Mouse (Mus musculus) heart, embryonic 11.5 days (tissue): ENCODE measurements at regions not wholly inside any gene's neighbourhood (a gene's known extent, or its start where the extent isn't known, plus 50 kb on each side); places are given as distances from the start of the nearest gene placed in this dataset.
"Not testable (repeated sequence)": the region's sequence is repeated elsewhere in the genome, so short reads cannot be mapped to it uniquely, and the experiment has no call there.

Experiments used
- ATAC-seq: fragments of 200-750 bp; cut with Nextera tagmentation; replicated peaks from 2 replicates; pipeline ENCODE4 v1.8.0; 2017; ENCODE audit warnings: moderate library complexity; ENCODE audit not compliant: insufficient number of reproducible peaks, low FRiP score, low TSS enrichment
- H3K27ac ChIP-seq: fragments of 300-500 bp; sonication (generic); 2 replicates; pipeline ENCODE4 v1.5.1; 2014; ENCODE audit warnings: mild to moderate bottlenecking, low read depth, low read length
- H3K27me3 ChIP-seq: fragments of 300-500 bp; sonication (generic); 2 replicates; pipeline ENCODE4 v1.6.1; 2014; ENCODE audit warnings: mild to moderate bottlenecking, low read length, mixed read lengths; ENCODE audit not compliant: control insufficient read depth, insufficient read depth
- H3K36me3 ChIP-seq: fragments of 300-500 bp; sonication (generic); 2 replicates; pipeline ENCODE4 v1.6.1; 2014; ENCODE audit warnings: mild to moderate bottlenecking, low read length, moderate library complexity, mixed read lengths; ENCODE audit not compliant: control insufficient read depth, insufficient read depth
- H3K4me1 ChIP-seq: fragments of 300-500 bp; sonication (generic); 2 replicates; pipeline ENCODE4 v1.6.1; 2014; ENCODE audit warnings: low read length; ENCODE audit not compliant: control insufficient read depth, insufficient read depth
- H3K4me2 ChIP-seq: fragments of 300-500 bp; sonication (generic); 2 replicates; pipeline ENCODE4 v1.6.1; 2014; ENCODE audit warnings: mild to moderate bottlenecking, moderate library complexity
- H3K4me3 ChIP-seq: fragments of 300-500 bp; sonication (generic); 2 replicates; pipeline ENCODE4 v1.5.1; 2014; ENCODE audit warnings: low read depth, low read length
- H3K9ac ChIP-seq: fragments of 300-500 bp; sonication (generic); 2 replicates; pipeline ENCODE4 v1.6.1; 2014; ENCODE audit warnings: mild to moderate bottlenecking, low read depth, low read length, moderate library complexity
- H3K9me3 ChIP-seq: fragments of 300-500 bp; sonication (generic); replicated peaks from 2 replicates; pipeline ENCODE4 v1.6.1; 2016; ENCODE audit warnings: low read length; ENCODE audit not compliant: control insufficient read depth
- WGBS: fragments of 180-500 bp; shearing (Covaris S2); extraction: QIAGEN DNeasy Blood & Tissue Kit; methylation state at CpG from one replicate; pipeline ENCODE4 v1.1.7; 2014; ENCODE audit not compliant: insufficient replicate concordance; 5-methylcytosine and 5-hydroxymethylcytosine counted together

DNA sequence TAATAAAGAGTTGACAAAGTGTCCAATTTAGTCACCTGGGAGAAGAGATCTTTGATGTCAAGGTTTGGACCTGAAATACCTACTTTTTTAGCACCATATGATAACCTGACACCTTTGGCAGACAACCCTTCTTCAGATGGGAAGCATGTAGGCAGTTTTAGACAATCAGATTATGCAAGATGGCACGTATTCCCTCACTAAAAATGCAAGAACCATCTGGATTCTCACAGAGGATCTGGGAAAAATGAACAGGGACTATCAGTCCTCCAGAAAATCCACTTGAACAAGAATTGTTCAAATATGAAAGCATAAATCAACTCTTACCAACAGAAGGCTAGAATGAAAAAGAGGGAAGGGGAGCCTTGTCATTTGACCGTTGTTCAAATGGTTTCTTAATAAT, 148.4 kb downstream of the Mat2b start:
- H3K9ac ChIP-seq = no peak overlapping the region
- H3K4me1 ChIP-seq = no peaks in the 10 kb centered on the region
- H3K4me2 ChIP-seq = no peak overlapping the region
- 69% methylated on average over 2 of the region's 2 CpGs for WGBS
- H3K27me3 ChIP-seq = no peaks in the 10 kb centered on the region
- H3K4me3 ChIP-seq = no peak overlapping the region
- no peak overlapping the region for H3K27ac ChIP-seq
- H3K36me3 ChIP-seq = no peaks in the 10 kb centered on the region
- no peak for ATAC-seq
- no peaks in the 10 kb centered on the region for H3K9me3 ChIP-seq

GRCm38 (mm10) chr11:40545537-40545936, 149.5 kb downstream of the Mat2b start:
- ATAC-seq = no peak

DNA sequence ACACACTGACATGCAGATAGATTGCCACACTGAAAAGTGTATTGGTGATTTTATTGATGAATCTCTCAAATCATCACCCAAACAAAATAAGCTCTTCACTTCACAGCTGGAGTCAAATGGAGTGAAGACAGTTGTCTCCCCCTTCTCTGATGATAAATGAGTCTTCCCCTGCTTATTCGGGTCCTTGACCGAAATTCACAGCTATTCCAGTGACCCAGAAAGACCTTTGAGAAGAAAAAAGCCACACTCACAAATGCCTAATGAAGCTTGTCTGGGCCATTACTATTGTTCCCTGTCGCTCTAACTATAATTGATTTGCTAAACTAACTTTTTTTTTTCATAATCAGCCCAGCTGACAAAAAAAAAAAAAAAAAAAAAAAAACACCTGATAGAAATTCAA, 154.8 kb downstream of the Mat2b start:
- Histone ChIP-seq H3K36me3 (no peaks in the 10 kb centered on the region), H3K27ac (no peak overlapping the region), H3K9ac (no peak overlapping the region), H3K4me2 (no peak overlapping the region), H3K4me3 (no peak overlapping the region), H3K9me3 (no peaks in the 10 kb centered on the region), H3K27me3 (no peaks in the 10 kb centered on the region), H3K4me1 (no peaks in the 10 kb centered on the region)
- no peak for ATAC-seq
- 47% methylated on average over 3 of the region's 3 CpGs for WGBS

More at GRCm38 (mm10) chr11:40545537-40545936, 149.5 kb downstream of the Mat2b start:
- Histone ChIP-seq H3K9ac (no peak overlapping the region), H3K36me3 (no peaks in the 10 kb centered on the region), H3K27me3 (no peaks in the 10 kb centered on the region), H3K9me3 (no peaks in the 10 kb centered on the region), H3K4me3 (no peak overlapping the region), H3K27ac (no peak overlapping the region), H3K4me1 (no peaks in the 10 kb centered on the region), H3K4me2 (no peak overlapping the region)
- 71% methylated on average over 1 of the region's 1 CpGs for WGBS

- H3K4me3 ChIP-seq = no peak overlapping the region
- no peaks in the 10 kb centered on the region for H3K9me3 ChIP-seq
- H3K27ac ChIP-seq = no peak overlapping the region
- no peak for ATAC-seq
- no peak overlapping the region for H3K4me2 ChIP-seq
- H3K36me3 ChIP-seq = no peaks in the 10 kb centered on the region
- H3K9ac ChIP-seq = no peak overlapping the region
- no peaks in the 10 kb centered on the region for H3K27me3 ChIP-seq
- 68% methylated on average over 11 of the region's 11 CpGs for WGBS
- no peaks in the 10 kb centered on the region for H3K4me1 ChIP-seq
These were observed 155.2 kb downstream of the Mat2b start for GRCm38 (mm10) chr11:40539776-40540175.

- Histone ChIP-seq H3K4me3 (no peak overlapping the region), H3K4me2 (no peak overlapping the region), H3K27me3 (no peaks in the 10 kb centered on the region), H3K27ac (no peak overlapping the region), H3K36me3 (no peaks in the 10 kb centered on the region), H3K4me1 (no peaks in the 10 kb centered on the region), H3K9ac (no peak overlapping the region), H3K9me3 (no peaks in the 10 kb centered on the region)
- ATAC-seq = no peak
- WGBS = 72% methylated on average over 14 of the region's 14 CpGs
These were observed 158.7 kb downstream of the Mat2b start for GRCm38 (mm10) chr11:40536236-40536765.

DNA sequence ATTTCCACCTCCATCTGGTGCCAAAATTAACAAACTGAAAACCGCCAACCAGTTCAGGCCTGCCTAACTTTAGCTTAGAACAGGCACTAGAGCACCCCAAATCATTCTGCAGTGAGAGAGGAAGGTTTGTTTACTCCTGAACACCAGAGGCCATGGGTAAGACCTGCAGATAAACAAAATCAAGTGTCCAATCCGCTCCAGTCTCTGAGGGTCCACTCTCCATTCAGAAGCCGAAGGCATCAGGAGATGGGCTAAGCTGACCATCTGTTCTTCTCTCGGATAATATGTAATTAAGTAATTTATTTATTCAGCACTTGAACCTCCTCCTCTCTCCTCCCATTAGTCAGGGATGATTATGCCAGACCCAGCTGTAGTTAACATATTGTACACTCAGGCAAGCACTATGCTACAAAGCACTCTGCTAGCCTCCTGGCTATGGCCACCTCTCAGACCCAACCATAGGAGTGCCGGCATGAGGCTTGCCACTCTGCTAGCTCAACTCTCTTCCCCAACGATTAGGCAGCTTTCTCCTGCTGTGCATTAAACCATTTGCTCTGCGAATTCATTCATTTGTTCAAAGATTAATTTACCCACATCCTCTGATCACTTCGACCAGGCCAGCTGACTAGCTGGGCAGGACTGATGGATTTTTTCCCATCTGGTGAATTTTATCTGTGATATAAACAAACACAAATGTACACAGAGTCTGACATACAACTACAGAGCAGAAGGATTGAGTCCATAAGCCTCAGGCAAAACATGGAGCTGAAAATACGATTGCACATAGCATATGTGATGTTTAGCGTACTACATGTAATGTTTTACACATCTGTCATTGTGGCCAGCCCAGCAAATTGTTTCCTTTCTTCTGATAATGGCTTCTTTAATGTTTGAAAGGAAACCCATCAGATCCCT, 184.4 kb downstream of the Mat2b start:
- no peak overlapping the region for H3K9ac ChIP-seq
- no peaks in the 10 kb centered on the region for H3K4me1 ChIP-seq
- no peaks in the 10 kb centered on the region; the same call in 1 of the 2 replicates for H3K9me3 ChIP-seq
- 63% methylated on average over 10 of the region's 10 CpGs for WGBS
- no peak overlapping the region for H3K4me2 ChIP-seq
- no peaks in the 10 kb centered on the region for H3K27me3 ChIP-seq
- no peak for ATAC-seq
- H3K4me3 ChIP-seq = no peak overlapping the region
- H3K36me3 ChIP-seq = no peaks in the 10 kb centered on the region
- H3K27ac ChIP-seq = no peak overlapping the region

- H3K4me3 ChIP-seq = no peak overlapping the region
- H3K36me3 ChIP-seq = no peaks in the 10 kb centered on the region
- H3K9ac ChIP-seq = no peak overlapping the region
- H3K4me2 ChIP-seq = no peak overlapping the region
- no peaks in the 10 kb centered on the region for H3K4me1 ChIP-seq
- no peaks in the 10 kb centered on the region for H3K9me3 ChIP-seq
- 11% methylated on average over 6 of the region's 6 CpGs for WGBS
- H3K27me3 ChIP-seq = no peaks in the 10 kb centered on the region
- H3K27ac ChIP-seq = no peak overlapping the region
- no peak for ATAC-seq
These were observed 203.4 kb downstream of the Mat2b start for GRCm38 (mm10) chr11:40491599-40491998.

DNA sequence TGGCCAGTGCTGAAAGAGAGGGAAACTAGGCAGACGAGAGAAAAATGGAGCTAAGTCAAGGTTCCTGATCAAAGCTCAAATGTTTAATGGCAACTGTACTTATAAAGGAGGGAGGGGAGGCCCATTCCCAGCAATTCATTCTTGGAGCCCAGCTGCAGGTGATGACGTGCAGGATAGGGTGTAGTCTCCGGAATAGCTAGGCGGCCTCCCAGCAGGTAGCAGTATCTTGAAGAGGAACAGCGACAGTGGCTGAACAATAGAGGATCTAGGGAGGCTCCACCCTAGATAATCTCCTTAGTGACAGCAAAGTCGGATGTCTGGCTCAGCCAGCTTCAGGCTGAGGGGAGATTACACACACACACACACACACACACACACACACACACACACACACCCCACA, 216.8 kb downstream of the Mat2b start:
- not testable (repeated sequence) for H3K4me2 ChIP-seq, ATAC-seq, H3K27ac ChIP-seq, H3K4me1 ChIP-seq, H3K4me3 ChIP-seq, H3K36me3 ChIP-seq, H3K9me3 ChIP-seq, H3K9ac ChIP-seq, H3K27me3 ChIP-seq
- WGBS = 28% methylated on average over 6 of the region's 6 CpGs

GRCm38 (mm10) chr11:40477294-40477693, 217.7 kb downstream of the Mat2b start:
- H3K36me3 ChIP-seq = no peaks in the 10 kb centered on the region
- ATAC-seq = no peak
- H3K27ac ChIP-seq = no peak overlapping the region
- H3K27me3 ChIP-seq = no peaks in the 10 kb centered on the region
- 34% methylated on average over 7 of the region's 7 CpGs for whole genome bisulfite sequencing
- no peak overlapping the region for H3K4me2 ChIP-seq
- no peak overlapping the region for H3K4me3 ChIP-seq
- no peaks in the 10 kb centered on the region for H3K9me3 ChIP-seq
- no peak overlapping the region for H3K9ac ChIP-seq
- H3K4me1 ChIP-seq = no peaks in the 10 kb centered on the region
